Mouse (Mus musculus): Measurements from ENCODE around the gene Lrrc61.
A peak's percentile ranks its signal among the peaks of the same experiment; 100 is the strongest.

Lrrc61 gene

DNA sequence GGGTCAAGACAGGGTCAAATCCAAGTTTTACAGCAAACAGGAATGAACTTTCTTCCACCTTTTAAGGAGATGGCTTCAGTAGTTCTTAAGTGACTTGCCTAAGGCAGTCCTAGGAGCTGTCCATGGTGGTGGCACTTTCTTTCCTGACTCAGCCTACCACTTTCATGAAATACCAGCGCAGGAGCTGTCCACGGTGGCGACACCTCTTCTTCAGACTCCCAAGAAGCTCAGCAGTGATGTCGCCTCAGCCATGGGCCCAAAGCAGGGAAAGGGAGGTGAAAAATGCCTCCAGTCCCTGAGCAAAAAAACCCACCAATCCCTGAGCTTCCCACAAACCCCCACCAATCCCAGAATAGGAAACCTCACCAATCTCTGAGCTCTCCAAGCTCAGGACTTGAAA is 1.7 kb upstream of the Lrrc61 start:
- no peak for DNase-seq

DNA sequence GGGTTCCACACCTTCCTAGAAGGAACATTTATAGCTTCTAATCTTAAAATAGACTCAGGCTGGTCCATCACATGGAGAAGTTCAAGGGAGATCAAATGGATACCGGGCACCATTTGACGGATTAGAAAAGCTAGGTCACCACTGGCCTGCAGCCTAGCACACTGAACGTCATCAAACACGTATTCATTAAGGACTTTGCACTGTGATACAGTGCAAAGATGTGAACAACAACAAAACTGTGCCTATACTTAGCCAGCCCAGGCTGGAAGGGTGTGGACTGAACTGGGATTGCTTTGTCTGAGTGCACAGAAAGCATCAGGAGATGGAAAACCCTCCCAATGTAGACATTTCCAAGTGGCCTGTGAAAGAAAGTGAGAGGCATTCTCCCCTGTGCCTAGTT is 777 bp upstream of the Lrrc61 start:
- peak in 1 of 2 experiments; percentile 37 for DNase-seq

DNA sequence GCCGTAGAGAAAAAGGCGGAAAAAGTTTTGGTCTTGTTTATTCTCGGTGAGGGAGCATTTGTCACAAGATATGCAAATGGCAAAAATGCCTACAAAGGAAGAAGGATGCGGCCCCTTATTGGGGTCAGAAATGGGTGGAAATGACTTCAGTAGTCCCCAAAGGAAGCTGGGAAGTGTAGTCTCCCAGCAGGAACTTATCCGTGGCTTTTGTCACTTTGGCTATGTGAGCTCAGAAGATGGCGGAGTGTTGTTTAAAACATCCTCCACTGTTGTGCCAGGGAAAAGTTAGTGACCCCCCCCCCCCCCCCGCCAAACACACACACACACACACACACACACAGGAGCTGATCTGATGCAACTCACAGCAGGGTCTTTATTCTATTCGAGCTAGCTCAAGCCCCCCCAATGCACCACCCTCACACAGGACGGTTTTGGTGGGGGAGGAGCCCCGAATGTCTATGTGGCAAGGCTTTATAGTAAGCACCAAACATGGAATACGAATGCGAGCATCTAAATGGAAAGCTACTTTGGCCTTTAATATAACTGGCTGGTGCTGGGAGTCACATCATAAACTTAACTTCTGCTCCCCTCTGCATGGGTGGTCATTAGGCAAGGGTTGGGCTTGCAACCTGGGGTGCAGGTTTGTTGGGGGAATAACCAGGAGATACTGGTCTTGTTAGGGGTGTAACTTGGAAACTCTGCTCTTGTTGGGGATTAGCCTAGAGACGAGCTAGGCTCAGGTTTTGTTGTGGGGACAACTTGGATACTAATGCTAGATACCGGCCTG is 701 bp downstream of the Lrrc61 start:
- peak; percentile 48 to 68 for DNase-seq

DNA sequence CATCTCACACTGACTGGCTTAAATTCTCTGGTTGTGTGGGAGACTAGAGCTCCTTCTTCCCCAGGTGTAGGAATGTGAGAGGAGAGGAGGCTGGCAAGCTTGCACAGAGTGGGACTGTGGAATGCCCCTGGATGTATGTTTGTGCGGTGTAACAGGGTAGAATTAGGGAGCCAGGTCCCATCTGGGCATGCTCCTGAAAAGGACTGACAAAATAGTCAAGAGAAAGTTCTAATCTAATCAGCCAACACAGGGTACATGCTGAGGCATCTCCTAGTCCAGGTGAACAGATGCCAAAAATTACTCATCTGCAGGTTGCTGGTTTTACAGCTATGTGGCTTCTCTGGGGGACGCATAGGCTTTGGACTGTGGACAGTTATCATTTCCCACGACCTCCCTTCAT is 1.4 kb downstream of the Lrrc61 start:
- no peak for DNase-seq

DNA sequence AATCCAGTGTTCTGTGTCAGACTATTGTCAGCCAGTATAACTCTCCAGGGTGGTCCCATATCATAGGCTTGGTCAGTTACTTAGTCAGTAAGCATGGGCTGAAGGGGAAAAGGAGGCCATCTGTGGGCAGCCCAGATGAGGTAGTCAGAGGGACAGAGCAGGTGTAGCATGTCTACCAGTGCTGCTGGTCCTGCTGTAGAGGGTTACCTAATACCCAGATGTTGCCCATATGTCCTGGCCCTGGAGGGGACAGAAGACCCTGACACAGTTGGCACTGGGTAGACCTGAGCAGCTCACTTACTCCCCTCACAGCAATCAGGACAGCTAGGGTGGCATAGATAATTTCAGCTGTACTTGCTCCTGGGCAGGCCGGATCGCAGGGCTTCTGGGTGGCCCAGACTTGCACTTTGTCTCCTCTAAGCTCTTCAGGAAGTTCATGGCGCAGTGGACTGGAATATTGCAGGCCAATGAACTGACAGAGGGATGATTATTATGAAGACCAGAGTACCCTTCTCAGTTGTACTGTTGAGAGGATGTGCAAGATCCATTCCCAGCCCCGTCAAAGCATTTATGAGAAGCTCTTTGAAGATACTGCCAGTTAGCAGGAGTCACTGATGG is 11.2 kb downstream of the Lrrc61 start:
- no peak for DNase-seq

DNA sequence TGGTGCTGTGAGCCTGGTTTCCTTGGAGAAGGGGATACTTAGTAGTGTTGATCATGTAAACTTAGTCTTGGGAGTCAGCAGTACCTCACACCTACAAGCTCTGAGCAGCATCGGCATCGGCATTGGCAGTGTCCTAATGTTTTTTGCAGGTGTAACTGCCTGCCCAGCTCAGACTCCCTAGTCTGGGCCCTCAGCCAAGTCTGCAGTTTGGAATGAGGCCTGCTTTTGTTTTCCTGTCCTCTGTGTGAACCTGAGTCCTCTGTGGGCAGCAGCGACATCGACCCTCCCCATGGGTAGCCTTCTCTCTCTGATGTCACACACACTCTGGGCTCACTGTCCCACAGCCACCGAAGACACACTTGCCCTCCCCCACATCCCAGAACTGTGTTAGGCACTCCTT is 11.7 kb downstream of the Lrrc61 start:
- DNase-seq = peak; percentile 54 to 66

DNA sequence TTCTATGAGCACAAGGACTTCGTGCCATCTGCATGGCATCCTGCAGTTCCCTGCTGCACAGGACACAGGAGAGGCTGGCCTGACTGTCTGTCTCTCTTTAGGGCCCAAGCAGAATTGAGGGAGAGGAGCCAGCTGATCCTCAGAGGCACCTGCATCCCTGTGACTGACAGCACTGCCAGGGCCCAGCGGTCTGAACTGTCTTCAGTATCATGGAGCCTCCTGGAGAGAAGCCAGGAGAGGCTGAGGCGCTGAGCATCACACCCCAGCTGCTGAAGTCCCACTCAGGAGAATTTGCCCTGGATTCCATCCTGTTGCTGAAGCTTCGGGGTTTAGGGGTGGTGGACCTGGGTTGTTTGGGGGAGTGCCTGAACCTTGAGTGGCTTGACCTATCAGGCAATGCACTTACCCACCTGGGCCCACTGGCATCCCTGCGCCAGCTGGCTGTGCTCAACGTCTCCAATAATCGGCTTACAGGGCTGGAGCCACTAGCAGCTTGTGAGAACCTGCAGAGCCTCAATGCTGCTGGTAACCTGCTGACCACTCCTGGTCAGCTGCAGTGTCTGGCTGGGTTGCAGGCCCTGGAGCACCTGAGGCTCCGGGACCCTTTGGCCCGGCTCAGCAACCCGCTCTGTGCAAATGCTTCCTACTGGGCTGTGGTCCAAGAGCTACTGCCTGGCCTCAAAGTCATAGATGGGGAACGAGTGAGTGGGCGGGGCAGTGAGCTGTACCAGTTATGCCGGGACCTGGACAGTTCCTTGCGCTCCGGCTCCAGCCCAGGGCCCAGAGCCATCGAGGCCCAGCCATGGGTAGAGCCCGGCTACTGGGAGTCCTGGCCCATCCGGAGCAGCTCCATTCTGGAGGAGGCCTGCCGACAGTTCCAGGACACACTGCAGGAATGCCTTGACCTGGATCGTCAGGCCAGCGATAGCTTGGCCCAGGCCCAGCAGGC is 13.7 kb downstream of the Lrrc61 start:
- DNase-seq = peak; percentile 56 to 59

DNA sequence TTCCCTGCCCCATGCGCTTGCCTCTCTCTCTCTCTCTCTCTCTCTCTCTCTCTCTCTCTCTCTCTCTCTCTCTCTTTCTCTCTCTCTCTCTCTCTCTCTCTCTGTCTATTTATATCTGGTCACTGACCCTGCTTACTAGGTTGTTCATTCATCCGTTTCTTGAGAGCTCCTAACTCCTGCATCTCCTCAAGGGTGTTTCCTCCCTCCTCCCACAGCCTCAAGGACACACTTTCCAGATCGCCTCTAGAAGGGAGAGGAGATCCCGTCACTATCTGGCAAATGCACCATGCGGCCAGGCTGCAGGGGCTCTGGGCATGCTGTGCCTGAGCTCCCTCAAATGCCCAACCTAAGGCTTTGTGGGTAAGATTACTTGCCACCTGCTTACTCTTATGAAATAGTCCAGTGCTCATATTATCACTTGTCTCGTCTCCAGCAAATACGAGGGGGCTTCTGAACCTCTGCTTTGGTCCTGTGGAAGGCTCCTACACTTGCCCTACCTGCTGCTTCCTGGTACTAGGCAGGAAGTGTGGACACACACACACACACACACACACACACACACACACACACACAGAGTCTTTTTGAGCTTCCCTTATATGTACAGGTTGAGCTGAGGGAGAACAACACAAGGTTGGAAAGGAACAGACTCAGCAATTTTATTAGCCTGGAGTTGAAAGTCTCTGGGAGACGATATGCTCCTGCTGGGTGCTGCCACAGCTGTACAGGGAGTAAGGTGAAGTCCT is 14.6 kb downstream of the Lrrc61 start:
- DNase-seq = no peak

DNA sequence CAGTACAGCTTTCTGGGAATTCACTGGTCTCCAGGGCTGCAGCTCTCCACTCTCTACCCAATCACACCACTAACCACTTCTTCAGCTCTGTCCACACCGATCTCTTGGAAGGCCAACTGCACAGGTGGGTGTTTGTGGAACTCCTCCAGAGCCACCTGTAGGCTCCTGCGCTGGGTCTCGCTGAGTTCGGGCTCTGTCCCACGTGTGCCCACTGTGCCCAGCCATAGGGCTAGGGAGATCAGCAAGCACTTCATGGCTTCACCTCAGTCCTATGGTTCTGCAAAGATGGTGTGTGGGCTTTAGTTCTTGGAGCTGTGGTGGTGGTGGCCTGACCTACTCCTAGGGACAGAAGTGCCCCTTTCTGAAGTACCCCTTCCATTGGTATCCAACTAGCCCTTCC is 17.4 kb downstream of the Lrrc61 start:
- DNase-seq = no peak

DNA sequence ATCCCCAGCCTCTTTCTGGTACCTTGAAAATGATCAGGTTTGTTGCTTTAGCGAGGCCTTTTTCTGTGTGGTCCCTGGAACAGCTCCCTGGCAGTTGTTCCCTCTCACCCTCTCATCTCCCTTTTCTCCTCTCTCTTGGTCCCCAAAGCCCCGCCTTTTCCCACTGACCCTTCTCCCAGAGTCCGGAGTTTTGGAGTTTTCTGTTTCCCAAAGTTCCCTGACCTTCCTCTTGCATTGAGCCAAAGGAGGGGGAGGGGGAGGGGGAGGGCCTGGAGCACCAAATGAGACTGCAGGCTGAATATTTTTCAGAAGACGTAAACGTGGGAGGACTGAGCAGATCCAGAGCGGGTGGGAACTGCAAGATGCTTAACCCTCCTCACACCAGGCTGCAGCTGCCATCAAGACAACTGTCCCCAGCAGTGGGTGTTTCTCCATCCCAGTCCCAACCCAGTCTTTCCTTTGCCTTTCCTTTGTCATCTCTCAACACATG is 18.0 kb downstream of the Lrrc61 start, which contains the start of gene Rarres2:
Gene Rarres2 (minus strand): TSS at position 218 of the 490 bp plus-strand sequence.
- DNase-seq = no peak

DNA sequence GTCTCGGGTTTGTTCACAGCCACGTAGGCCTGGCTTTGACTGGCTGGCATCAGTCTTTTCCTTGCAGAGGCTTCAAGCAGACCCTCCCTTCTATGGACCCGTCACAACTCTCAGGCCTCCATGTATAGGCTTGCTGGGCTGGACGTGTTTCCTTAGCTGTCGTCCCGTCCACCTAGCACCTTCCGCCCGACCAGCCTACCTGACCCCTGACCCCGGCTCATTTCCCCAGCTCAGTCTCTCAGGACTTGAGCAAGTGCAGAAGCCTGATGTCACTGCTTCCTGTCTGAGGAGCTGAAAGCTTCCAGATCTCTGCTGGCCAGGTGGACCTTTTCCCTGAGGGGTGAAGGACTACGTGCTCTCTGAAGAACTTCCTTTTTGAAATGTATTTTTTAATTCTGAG is 18.7 kb downstream of the Lrrc61 start:
- no peak for DNase-seq

DNA sequence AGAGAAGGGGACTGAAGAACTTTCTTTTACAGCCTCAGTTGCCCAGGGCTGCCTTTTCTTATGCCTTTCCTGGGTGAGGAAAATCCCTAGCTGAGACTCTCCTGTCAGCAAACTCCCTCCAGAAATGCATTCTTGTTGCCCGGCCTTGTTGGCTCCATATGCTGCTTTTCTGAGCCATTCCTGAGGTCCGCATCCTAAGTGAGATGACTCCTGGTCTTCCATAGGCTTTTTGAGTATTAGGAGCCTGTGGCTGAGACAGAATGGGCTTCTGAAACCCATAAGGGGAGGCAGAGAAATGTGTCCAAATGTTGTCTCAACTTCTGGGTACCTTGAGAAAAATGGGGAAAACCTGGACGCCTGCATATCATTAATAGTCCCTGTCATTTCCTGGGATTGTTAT is 19.4 kb downstream of the Lrrc61 start:
- DNase-seq = no peak

DNA sequence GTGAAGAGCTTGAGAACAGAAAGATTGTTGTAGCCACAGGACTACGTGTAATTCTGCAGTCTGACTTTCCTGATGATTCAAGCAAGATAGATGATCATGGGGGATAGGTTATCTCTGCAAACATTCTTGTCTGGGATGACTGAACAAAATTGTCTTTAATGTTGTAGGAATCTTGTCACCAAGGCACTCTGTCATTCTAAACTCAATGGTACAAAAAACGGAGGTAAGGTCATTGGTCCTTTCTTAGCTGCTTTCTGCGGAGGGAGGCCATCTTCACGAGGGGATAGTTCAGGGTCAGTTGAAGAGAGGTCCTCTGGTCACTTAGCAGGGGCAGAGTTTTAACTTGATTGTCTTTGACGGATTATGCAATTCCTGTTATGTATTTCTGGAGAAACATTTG is 24.1 kb downstream of the Lrrc61 start:
- no peak for DNase-seq

DNA sequence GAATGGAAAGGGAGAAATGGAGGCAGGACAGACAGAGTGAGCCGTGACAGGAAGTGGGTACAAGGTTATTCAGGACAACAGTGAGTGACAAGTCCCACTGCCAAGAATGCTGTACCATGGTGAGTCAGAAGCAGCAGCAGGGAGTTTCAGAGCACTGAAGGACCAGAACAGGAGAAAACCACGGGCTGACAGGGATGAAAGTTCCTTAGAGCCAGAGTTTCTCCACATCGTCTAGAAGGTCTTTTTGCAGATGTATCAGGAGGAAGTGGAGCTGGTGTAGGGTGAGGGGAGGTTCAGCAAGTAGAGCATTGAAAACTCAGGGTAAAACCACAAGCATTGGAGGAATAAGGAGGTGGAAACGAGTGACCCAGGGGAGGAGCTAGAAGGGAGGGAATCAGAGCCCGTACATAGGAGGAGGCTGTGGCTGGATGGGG is 24.6 kb downstream of the Lrrc61 start:
- DNase-seq = no peak

DNA sequence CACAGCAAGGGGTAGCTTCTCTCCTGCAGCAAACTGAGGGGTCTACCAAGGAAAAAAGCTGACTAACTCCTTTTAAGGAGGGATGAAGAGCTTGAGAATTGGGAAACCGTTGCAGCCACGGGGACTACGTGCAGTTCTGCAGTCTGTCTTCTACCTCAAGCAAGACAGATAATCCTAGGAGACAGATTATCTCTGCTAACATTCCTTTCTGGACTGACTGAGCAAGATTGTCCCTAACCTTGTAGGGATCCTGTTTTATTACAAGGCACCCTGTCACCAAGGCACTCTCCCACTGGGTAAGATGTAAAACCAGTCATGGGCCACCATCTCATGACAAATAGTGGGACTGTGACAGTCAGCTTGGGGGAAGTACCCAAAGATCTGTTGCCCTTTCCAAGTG is 26.7 kb downstream of the Lrrc61 start:
- no peak for DNase-seq

DNA sequence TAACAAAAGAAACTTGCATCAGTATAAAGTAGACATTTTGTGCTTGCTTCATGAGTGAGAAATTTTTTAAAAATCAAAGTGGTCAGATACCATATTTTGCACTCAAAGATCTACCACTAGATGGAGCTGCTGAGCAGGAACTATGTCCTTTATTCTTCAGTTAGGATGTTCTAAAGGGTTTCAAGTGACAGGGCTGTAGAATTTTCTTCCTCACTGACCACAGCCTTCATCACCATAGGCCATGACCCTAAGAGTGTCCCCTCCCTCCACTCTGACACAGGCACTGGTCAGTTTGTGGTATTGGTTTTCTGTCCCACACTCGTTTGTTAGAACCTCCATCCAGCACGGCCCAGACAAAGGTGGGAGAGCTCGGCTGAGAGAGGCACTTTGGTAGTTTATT is 27.4 kb downstream of the Lrrc61 start:
- peak in 1 of 2 experiments; percentile 54 for DNase-seq

DNA sequence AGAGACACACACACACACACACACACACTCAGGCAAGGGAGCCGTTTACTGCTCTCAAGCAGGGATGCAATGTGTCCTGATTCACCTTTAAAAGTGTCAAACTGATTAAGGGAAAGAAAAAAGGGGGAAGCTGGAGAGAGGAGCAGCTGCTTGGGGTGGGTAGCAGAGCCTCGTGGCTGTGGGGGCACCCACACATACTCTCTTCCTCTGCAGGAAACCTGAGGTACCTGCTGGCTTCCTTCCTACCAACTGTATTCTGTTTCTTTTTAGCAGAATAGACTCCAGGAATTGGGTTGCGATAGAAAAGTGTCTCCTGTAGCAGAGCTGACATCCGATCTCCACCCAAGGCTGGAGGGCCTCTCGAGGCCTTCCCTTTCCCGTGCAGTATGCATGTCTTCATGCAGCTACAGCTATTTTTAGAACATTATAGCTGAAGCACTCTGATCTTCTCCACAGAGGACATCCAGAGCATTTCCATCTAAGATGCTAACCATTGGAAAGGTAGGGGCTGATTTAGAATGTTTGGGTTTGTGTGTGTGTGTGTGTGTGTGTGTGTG is 34.7 kb downstream of the Lrrc61 start, which contains the start of gene Gm45021:
Gene Gm45021 (plus strand): TSS at position 417 of the 557 bp plus-strand sequence.
- no peak for DNase-seq

DNA sequence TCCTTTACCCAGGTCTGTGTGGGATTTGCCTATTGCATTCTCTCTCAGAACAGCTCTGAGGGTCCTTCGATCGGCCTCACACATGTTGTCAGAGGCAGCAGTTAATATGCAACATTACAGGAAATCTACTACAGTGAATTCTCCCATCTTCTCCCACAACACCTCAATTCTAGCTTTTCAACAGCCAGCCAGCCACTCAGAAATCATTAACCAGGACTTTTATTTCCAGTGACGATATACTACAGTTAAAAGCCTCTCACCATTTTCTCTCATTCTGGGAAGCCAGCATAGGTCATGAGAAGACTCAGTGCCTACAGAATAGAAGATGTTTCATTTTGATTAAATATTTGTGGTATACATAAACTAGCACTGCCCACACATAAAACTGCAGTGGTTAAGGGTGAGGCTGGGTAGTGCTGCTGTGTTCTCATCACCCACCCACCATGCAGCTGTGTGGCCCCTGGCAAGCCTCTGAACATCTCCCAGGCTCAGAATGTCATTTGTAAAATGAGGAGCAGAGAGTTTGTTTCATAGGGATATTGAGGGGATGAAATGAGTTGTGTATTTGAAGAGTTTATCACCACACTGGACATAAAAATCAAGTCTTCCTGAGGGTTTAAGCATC is 36.7 kb downstream of the Lrrc61 start:
- no peak for DNase-seq

DNA sequence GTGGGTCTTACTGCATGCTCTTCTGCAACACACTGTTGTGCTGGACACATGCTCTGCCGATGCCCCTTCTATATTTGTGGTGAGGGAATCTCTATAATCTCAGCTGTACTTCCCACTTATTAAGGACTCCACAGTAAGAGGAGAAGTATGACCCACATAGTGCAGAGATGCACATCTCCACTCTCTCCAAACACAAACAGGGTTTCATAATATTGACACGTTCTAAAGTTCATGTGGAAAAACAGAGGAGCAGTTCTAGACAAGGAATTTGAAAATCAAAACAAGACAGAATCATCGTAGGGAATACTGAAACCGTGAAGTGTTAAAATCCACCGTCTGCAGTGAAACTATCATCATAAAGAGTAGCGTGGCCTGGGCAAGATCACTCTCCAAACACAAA is 37.3 kb downstream of the Lrrc61 start:
- no peak for DNase-seq

DNA sequence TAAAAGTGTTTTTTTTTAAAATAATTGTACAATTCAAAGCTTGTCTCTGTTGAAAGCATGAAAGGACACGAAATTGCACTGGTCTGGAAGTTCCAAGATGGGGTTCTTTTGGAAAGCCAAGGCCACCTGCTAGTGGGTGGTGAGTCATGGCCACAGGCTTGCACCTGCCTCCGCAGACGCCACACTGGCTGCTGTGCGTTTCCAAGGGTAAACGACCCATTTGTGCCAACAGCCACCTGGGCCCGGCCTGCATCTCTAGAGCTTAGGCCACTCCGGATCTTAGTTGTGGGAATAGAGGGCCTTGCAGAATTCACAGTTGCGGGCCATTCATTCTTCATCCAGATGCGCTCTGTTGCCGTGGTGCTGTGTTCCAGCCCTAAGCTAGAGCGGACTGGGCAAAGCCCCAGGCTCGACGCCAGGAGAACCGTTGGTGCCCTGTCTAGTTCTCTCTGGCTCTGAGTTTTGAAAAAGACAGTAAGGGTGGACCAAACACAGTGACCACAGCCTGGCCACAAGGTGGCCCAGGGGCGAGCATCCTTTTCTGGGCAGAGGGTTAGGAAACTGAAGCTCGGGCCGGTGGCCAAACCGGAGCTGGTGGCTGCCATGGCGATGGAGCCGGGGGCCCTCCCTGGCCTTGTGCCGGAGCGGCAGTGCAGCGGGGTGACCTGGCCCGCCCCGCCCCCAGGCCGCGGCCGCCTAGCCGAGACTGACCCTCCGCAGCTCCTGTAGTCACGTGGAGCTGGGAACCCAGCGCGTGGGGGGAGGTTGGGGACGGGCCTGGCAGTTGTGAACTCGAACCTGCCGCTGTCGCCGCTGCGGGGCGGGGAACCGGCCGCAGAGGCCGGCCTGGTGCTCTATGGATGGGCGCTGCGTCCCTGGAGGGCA is 38.8 kb downstream of the Lrrc61 start, which contains the start of the genes Repin1 and Gm44965:
Gene Repin1 (plus strand): TSS at position 726 of the 885 bp plus-strand sequence.
Gene Gm44965 (plus strand): TSS at position 784 of the 885 bp plus-strand sequence.
- DNase-seq = peak; percentile 98 to 99
